Mouse (Mus musculus) CH12.LX (cell line): ENCODE data around the gene Myo18a. TPM values are rescaled to one million over a fixed set of nuclear protein-coding genes. Genes with fewer than 3 reads are reported as not detected.

Experiments
- DNase-seq: peaks from one replicate; pipeline ENCODE4 v3.0.0-alpha.2; 2013; ENCODE audit errors: extremely low read depth
- H3K27ac ChIP-seq: 2 replicates; pipeline ENCODE4 v1.5.1; 2012; ENCODE audit warnings: low read depth, mild to moderate bottlenecking, control low read depth, moderate library complexity; ENCODE audit not compliant: insufficient read depth
- H3K27me3 ChIP-seq: replicated peaks from 2 replicates; pipeline ENCODE3; 2012; ENCODE audit warnings: inconsistent platforms
- H3K36me3 ChIP-seq, 2 experiments: replicated peaks in 1 of 2; 2 replicates each; pipeline versions ENCODE3 to v1.6.1; 2012; ENCODE audit warnings: inconsistent platforms in 1 of 2, low read length in 1 of 2, mild to moderate bottlenecking in 1 of 2, mixed read lengths in 1 of 2, moderate library complexity in 1 of 2; ENCODE audit not compliant: control insufficient read depth in 1 of 2, insufficient read depth in 1 of 2
- H3K4me1 ChIP-seq, 2 experiments: 2 replicates each; pipeline ENCODE4 v1.6.1; 2012; ENCODE audit warnings: inconsistent platforms in 1 of 2, moderate library complexity in 1 of 2; ENCODE audit not compliant: insufficient read depth in 2 of 2, control insufficient read depth in 1 of 2
- H3K4me2 ChIP-seq: 2 replicates; pipeline ENCODE4 v1.6.1; 2012; ENCODE audit warnings: low read depth, mild to moderate bottlenecking, control low read depth; ENCODE audit not compliant: poor library complexity, insufficient read depth, severe bottlenecking
- H3K4me3 ChIP-seq, 3 experiments: fragments of 150-350 bp in 1 of 3; sonication (generic) in 1 of 3; replicated peaks in 1 of 3; 2 replicates each; pipeline versions ENCODE3 to v1.5.1; 2011 to 2012; ENCODE audit warnings: low read depth in 2 of 3, low read length in 2 of 3, mild to moderate bottlenecking in 2 of 3, moderate library complexity in 2 of 3, control low read depth in 1 of 3, improper control_type of control experiment in 1 of 3, inconsistent platforms in 1 of 3, mixed read lengths in 1 of 3; ENCODE audit not compliant: poor library complexity in 1 of 3
- H3K79me2 ChIP-seq: replicated peaks from 2 replicates; pipeline ENCODE4 v1.6.1; 2012; ENCODE audit warnings: mild to moderate bottlenecking, moderate library complexity; ENCODE audit not compliant: control insufficient read depth, poor library complexity, insufficient read depth, severe bottlenecking; ENCODE audit errors: extremely low read depth
- H3K9ac ChIP-seq: 2 replicates; pipeline ENCODE4 v1.6.1; 2012; ENCODE audit warnings: low read depth, mild to moderate bottlenecking, control low read depth, moderate library complexity; ENCODE audit not compliant: insufficient read depth
- H3K9me3 ChIP-seq: replicated peaks from 2 replicates; pipeline ENCODE3; 2012; ENCODE audit warnings: low read length, inconsistent platforms, mixed read lengths
- E2F4 ChIP-seq: IDR thresholded peaks from 2 replicates; pipeline ENCODE4 v1.6.1; 2011; ENCODE audit warnings: low read depth, low read length, improper control_type of control experiment; ENCODE audit not compliant: insufficient replicate concordance
- ELF1 ChIP-seq: IDR thresholded peaks from 2 replicates; pipeline ENCODE4 v1.6.1; 2014; ENCODE audit warnings: low read depth, mild to moderate bottlenecking, inconsistent platforms, low read length, improper control_type of control experiment
- EP300 ChIP-seq: IDR thresholded peaks from 2 replicates; pipeline ENCODE4 v1.6.1; 2011; ENCODE audit warnings: low read length, improper control_type of control experiment
- GABPA ChIP-seq: IDR thresholded peaks from 2 replicates; pipeline ENCODE4 v1.6.1; 2012; ENCODE audit warnings: low read depth, low read length, improper control_type of control experiment, inconsistent platforms; ENCODE audit not compliant: insufficient replicate concordance
- JUN ChIP-seq: IDR thresholded peaks from 2 replicates; pipeline ENCODE4 v1.6.1; 2011; ENCODE audit warnings: low read depth, mild to moderate bottlenecking, low read length, improper control_type of control experiment, moderate library complexity; ENCODE audit not compliant: insufficient read depth
- JUND ChIP-seq: conservative IDR thresholded peaks from 2 replicates; pipeline ENCODE4 v1.6.1; 2011; ENCODE audit warnings: low read depth, low read length, improper control_type of control experiment
- MAFK ChIP-seq: IDR thresholded peaks from 2 replicates; pipeline ENCODE4 v1.6.1; 2011; ENCODE audit warnings: low read length, improper control_type of control experiment; ENCODE audit not compliant: insufficient replicate concordance
- MAX ChIP-seq: IDR thresholded peaks from 2 replicates; pipeline ENCODE4 v1.6.1; 2011; ENCODE audit warnings: low read length, improper control_type of control experiment
- MEF2A ChIP-seq: IDR thresholded peaks from 2 replicates; pipeline ENCODE4 v1.6.1; 2014; ENCODE audit warnings: low read depth, mild to moderate bottlenecking, inconsistent platforms, low read length, improper control_type of control experiment, borderline replicate concordance
- MXI1 ChIP-seq: IDR thresholded peaks from 2 replicates; pipeline ENCODE4 v1.6.1; 2011; ENCODE audit warnings: mild to moderate bottlenecking, low read depth, low read length, improper control_type of control experiment
- MYC ChIP-seq: IDR thresholded peaks from 2 replicates; pipeline ENCODE4 v1.6.1; 2011; ENCODE audit warnings: low read depth, mild to moderate bottlenecking, improper control_type of control experiment, low read length
- NELFE ChIP-seq: IDR thresholded peaks from 2 replicates; pipeline ENCODE4 v1.6.1; 2011; ENCODE audit warnings: low read depth, low read length, improper control_type of control experiment
- NRF1 ChIP-seq: IDR thresholded peaks from 2 replicates; pipeline ENCODE4 v1.6.1; 2014; ENCODE audit warnings: low read depth, mild to moderate bottlenecking, inconsistent platforms, low read length, improper control_type of control experiment, moderate library complexity
- PAX5 ChIP-seq: IDR thresholded peaks from 2 replicates; pipeline ENCODE4 v1.6.1; 2012; ENCODE audit warnings: low read length, inconsistent platforms, mixed read lengths
- POLR2A ChIP-seq: IDR thresholded peaks from 2 replicates; pipeline ENCODE4 v1.6.1; 2011; ENCODE audit warnings: low read depth, mild to moderate bottlenecking, improper control_type of control experiment, low read length
- RAD21 ChIP-seq: IDR thresholded peaks from 2 replicates; pipeline ENCODE4 v1.6.1; 2011; ENCODE audit warnings: low read depth, mild to moderate bottlenecking, low read length, improper control_type of control experiment, moderate library complexity
- SIN3A ChIP-seq: IDR thresholded peaks from 2 replicates; pipeline ENCODE4 v1.6.1; 2012; ENCODE audit warnings: low read length, improper control_type of control experiment, inconsistent platforms
- SMC3 ChIP-seq: IDR thresholded peaks from 2 replicates; pipeline ENCODE4 v1.6.1; 2011; ENCODE audit warnings: low read depth, low read length, improper control_type of control experiment
- TBP ChIP-seq: conservative IDR thresholded peaks from 2 replicates; pipeline ENCODE4 v1.6.1; 2011; ENCODE audit warnings: low read depth, low read length, improper control_type of control experiment
- TCF12 ChIP-seq: IDR thresholded peaks from 2 replicates; pipeline ENCODE4 v1.6.1; 2014; ENCODE audit warnings: low read depth, mild to moderate bottlenecking, inconsistent platforms, low read length, improper control_type of control experiment
- UBTF ChIP-seq: IDR thresholded peaks from 2 replicates; pipeline ENCODE4 v1.6.1; 2012; ENCODE audit warnings: low read depth, mild to moderate bottlenecking, inconsistent platforms, low read length, improper control_type of control experiment, moderate library complexity
- USF1 ChIP-seq: IDR thresholded peaks from 2 replicates; pipeline ENCODE4 v1.6.1; 2014; ENCODE audit warnings: low read depth, mild to moderate bottlenecking, inconsistent platforms, low read length, improper control_type of control experiment
- USF2 ChIP-seq: conservative IDR thresholded peaks from 2 replicates; pipeline ENCODE4 v1.6.1; 2011; ENCODE audit warnings: low read depth, low read length, improper control_type of control experiment
- ZC3H11A ChIP-seq: IDR thresholded peaks from 2 replicates; pipeline ENCODE4 v1.6.1; 2012; ENCODE audit warnings: low read depth, mild to moderate bottlenecking, inconsistent platforms, low read length, improper control_type of control experiment
- ZKSCAN1 ChIP-seq: IDR thresholded peaks from 2 replicates; pipeline ENCODE4 v1.6.1; 2012; ENCODE audit warnings: low read depth, inconsistent platforms, low read length, improper control_type of control experiment, borderline replicate concordance
- ZMIZ1 ChIP-seq: IDR thresholded peaks from 2 replicates; pipeline ENCODE4 v1.6.1; 2012; ENCODE audit warnings: low read depth, mild to moderate bottlenecking, inconsistent platforms, low read length, improper control_type of control experiment
- ZNF384 ChIP-seq: IDR thresholded peaks from 2 replicates; pipeline ENCODE4 v1.6.1; 2012; ENCODE audit warnings: low read depth, low read length, improper control_type of control experiment, inconsistent platforms
- dilution Hi-C: fragments of 300-500 bp; cut with MboI; formaldehyde crosslinking; loops from 2 replicates; pipeline ENCODE4 v1.14.3; 2020; ENCODE audit warnings: low sequenced_read_pairs; ENCODE audit not compliant: extremely low pct_unique_long_range_greater_than_20kb, extremely low pct_ligation_motif_present
- in situ Hi-C: fragments of 300-500 bp; cut with MboI; formaldehyde crosslinking; loops from 3 replicates; pipeline ENCODE4 v1.14.3; 2019; ENCODE audit warnings: low sequenced_read_pairs, low pct_ligation_motif_present, low pct_unique_long_range_greater_than_20kb, mixed read lengths
- polyA plus RNA-seq: library from polyadenylated mRNA; unstranded; fragments of >175 nt; gene quantifications from 2 replicates; pipeline ENCODE4 v1.2.1, GENCODE M21; 2012; ENCODE audit warnings: low read depth; ENCODE audit not compliant: insufficient read length
- total RNA-seq, 2 experiments: library from RNA; depleted of rRNA; stranded (reverse); fragments of 300-350 nt in 1 of 2; fragments of >200 nt in 1 of 2; gene quantifications; 2 replicates each; pipeline ENCODE4 v1.2.3; 2012 to 2014

Gene Myo18a
- total and polyA plus RNA-seq, 3 experiments, result 6.3 to 24.8 (median 16.8) TPM

DNA sequence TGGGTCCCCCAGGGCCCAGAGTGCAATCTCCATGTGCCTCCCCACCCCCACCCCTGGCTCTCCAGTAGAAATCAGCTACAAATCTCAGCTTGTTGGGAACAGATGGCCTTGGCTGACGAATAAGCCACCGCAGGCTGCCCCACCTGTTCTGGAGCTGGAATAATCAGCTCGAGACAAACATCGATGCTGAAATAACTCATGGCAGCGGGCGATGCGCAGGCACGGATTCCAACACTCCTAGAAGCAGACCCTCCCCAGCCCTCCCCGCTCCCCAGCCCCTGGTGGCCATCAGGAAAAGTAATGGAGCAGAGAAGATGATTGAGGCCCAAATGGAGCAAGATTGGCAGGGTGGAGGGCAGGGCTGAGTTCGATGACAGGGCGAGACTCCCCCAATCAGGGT is 109.2 kb downstream of the Myo18a start:
- H3K27me3 ChIP-seq, result no peaks in the 10 kb centered on the region
- in situ Hi-C loops, result no loop called here
- TF ChIP-seq POLR2A, result no peak
- no peak for TF ChIP-seq MAFK
- TF ChIP-seq GABPA, result no peak
- TF ChIP-seq TCF12, result no peak
- no peak for TF ChIP-seq MEF2A
- no peak for TF ChIP-seq MAX
- no peak for TF ChIP-seq SMC3
- TF ChIP-seq USF1, result no peak
- TF ChIP-seq RAD21, result no peak
- no peak for TF ChIP-seq E2F4
- TF ChIP-seq USF2, result no peak
- dilution Hi-C loops, result no loop called here
- DNase-seq, result no peak
- no peak overlapping the region for H3K27ac ChIP-seq
- no peak overlapping the region for H3K4me2 ChIP-seq
- H3K36me3 ChIP-seq, result no peaks in the 10 kb centered on the region
- peaks cover 0 to 30% of the 10 kb centered on the region in 2 experiments; a peak in 2 of 4 replicates for H3K4me1 ChIP-seq
- no peak overlapping the region for H3K4me3 ChIP-seq
- no peak overlapping the region for H3K9ac ChIP-seq
- H3K79me2 ChIP-seq, result no peaks in the 10 kb centered on the region
- H3K9me3 ChIP-seq, result no peaks in the 10 kb centered on the region

DNA sequence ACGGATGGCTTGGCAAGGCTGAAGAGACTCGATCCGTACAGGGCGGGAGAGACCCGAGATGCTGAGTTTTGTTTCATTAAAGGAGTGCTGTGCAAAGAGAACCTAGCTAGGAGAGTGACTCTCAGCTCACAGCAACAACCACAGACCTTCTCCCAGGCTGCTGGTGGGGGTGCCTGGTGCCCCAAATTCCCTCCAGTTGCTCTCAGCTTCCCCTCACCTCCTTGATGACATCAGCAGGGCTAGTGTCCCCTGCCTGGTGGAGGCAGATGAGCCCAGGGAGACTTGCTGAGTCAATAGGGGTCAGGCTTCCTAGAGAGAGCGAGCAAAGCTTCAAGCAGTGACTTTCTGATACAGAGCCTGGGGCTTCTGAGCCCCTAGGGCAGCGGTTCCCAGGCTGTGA is 109.6 kb downstream of the Myo18a start:
- H3K4me2 ChIP-seq, result no peak overlapping the region
- H3K9ac ChIP-seq, result no peak overlapping the region
- no peak for DNase-seq

DNA sequence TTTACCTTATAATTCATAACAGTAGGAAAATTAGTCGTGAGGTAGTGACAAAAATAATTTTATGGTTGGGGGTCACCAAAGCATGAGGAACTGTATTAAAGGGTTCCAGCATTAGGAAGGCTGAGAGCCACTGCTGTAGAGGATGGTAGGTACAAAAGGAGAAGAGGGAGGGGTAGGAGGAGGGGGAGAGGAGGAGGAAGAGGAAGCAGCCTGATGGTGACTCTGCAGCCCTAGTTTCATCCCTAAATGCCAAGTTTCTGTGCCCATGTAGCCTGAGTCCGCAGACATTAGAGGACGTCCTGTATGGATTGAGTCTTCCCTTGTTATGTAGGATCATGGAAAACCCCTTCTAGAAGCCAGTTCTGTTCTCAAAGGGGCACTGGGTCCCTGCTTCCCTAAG is 110.1 kb downstream of the Myo18a start:
- no peak for DNase-seq
- in situ Hi-C loops (no loop called here), dilution Hi-C loops (no loop called here)
- no peaks in the 10 kb centered on the region for H3K9me3 ChIP-seq
- H3K4me1 ChIP-seq, result peaks cover 0 to 23% of the 10 kb centered on the region in 2 experiments; a peak in 2 of 4 replicates
- H3K79me2 ChIP-seq, result no peaks in the 10 kb centered on the region
- no peak overlapping the region for H3K9ac ChIP-seq
- H3K27ac ChIP-seq, result no peak overlapping the region
- H3K4me3 ChIP-seq, result no peak overlapping the region
- no peaks in the 10 kb centered on the region for H3K27me3 ChIP-seq
- H3K36me3 ChIP-seq, result no peaks in the 10 kb centered on the region
- H3K4me2 ChIP-seq, result no peak overlapping the region
- TF ChIP-seq TBP (no peak), MYC (no peak), JUN (no peak), PAX5 (no peak), ZC3H11A (no peak), USF1 (no peak), MXI1 (no peak), SIN3A (no peak), ZNF384 (no peak), ZMIZ1 (no peak), UBTF (no peak), NRF1 (no peak), USF2 (no peak), ZKSCAN1 (no peak), MAX (no peak), JUND (no peak)

More for the DNA sequence above, 109.6 kb downstream of the Myo18a start:
- Histone ChIP-seq H3K9me3 (no peaks in the 10 kb centered on the region), H3K27ac (no peak overlapping the region), H3K4me1 (peaks cover 0 to 28% of the 10 kb centered on the region in 2 experiments; a peak in 2 of 4 replicates), H3K4me3 (no peak overlapping the region), H3K27me3 (no peaks in the 10 kb centered on the region), H3K79me2 (no peaks in the 10 kb centered on the region), H3K36me3 (no peaks in the 10 kb centered on the region)
- in situ Hi-C loops, result no loop called here
- dilution Hi-C loops, result no loop called here
- no peak for TF ChIP-seq USF2
- TF ChIP-seq MEF2A, result no peak
- no peak for TF ChIP-seq POLR2A
- no peak for TF ChIP-seq ZNF384
- TF ChIP-seq ELF1, result no peak
- TF ChIP-seq TCF12, result no peak
- no peak for TF ChIP-seq NELFE
- TF ChIP-seq EP300, result no peak
